Mouse (Mus musculus) c-Kit-negative CD71-positive TER-119-positive erythroid progenitor cells, embryonic 14.5 days (primary cell): ENCODE measurements around the gene Ccdc167.

Source experiments
- DNase-seq: peaks from one replicate; pipeline ENCODE4 v3.0.0-alpha.2; 2013; ENCODE audit warnings: low read depth, low spot score

The Ccdc167 gene

DNA sequence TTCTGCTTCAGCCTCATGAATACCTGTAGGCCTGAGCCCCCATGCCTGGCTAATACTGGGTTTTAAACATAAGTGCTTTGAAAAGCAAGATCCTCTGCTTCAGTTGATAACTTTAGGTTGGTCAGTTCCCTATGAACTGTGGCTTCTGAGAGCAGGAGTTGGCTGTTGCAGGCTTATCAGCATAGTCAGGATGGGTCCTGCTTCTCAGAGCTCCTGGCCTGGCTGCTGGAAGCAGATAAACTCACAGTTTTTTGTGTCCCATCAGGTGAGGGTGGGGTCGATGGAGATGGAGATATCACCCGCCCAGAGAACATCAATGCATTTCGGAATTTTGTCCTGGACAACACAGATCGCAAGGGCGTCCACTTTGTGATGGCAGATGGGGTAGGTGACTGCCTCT is 30.1 kb downstream of the Ccdc167 start:
- peak; percentile 24 for DNase-seq

DNA sequence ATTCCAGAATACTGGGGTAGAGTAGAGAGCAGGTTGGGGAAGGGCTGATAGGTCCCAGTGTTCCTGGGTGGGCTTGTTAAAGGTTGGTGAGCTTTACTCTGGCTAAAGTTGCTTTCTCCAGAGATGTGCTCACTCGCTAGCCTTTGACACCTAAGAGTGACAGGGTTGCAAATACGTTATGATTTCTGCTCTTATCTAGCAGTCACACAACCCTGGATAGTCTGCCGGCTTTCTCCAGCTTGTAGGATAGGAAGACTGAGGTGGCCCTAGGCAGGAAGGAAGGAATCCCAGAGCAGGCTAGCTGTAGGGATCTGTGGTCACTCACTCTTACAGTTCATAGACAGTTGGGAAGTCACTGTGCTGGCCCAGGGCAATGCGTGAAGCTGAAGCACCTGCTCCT is 32.6 kb downstream of the Ccdc167 start:
- no peak for DNase-seq

DNA sequence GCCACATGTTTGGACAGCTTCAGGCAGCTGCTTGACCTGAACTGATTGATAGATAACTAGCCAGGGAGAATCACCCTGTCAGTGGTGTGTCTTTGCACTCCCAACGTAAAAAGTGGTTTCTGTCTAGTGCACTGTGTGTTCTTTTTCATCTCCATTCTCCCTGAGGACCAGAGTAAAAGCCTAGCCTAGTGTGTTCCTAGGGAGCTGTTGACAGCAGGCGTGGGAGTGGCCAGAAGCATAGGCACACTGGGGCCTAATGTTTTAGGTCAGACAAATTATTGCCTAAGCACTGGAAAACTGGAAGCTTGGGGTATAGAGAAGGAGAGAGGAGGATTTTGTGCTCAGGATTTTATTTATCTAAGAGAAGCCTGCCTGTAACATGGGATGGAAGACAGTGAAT is 33.7 kb downstream of the Ccdc167 start:
- DNase-seq = no peak

DNA sequence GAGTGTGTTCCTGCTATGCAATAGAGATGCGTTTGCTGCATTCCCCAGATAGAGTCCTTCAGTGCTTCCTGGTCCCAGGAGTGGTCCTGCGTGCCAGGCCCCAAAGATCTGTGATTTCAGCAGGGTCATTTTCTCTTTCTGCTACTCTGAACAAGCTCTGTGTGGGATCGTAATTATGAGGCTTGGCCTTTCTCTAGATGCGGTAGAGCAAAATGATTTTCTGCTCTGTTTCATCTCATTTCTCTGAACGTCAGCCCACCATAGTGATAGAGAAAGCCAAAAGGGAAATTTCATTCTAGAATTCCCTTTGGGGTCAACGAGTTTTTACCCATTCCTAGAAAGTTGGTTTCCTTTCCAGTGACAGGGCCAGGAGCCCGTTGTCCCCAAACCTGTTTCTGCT is 34.6 kb downstream of the Ccdc167 start:
- DNase-seq = no peak

DNA sequence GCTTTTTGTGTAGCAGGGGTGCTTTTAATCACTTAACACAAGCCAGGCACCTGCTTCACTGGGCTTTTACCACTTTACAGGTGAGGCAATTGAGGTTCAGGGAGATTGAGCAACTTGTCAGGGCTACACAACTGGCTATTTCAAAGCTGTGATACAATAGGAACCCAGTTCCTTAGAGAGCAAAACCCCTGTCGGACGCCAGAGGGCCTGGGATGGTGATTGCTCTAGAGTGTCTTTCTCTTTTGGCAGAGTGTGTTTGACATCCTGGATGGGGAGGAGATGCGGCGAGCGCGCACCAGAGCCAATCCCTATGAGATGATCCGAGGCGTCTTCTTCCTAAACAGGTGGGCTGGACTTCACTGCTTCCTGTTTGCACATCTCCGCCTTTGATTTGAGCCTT is 35.2 kb downstream of the Ccdc167 start:
- no peak for DNase-seq

DNA sequence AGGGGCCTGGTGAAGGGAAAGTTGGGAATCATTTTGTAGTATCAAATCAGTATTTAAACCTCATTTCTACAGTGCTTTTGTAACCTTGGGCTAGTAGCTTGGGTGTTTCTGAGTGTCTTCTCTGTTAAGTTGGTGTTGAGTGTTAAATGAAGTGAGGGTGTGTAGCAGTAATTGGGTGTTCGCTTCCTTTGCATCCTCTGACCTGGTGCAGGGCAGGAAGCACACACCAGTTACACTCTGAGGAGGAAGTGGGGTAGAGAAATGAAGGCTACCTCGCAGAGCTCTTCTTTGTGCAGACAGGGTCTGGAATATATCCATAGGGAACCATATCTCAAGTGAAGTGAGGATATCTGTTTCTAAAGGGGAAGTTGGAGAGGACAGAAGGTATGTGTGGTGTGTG is 35.9 kb downstream of the Ccdc167 start:
- no peak for DNase-seq

DNA sequence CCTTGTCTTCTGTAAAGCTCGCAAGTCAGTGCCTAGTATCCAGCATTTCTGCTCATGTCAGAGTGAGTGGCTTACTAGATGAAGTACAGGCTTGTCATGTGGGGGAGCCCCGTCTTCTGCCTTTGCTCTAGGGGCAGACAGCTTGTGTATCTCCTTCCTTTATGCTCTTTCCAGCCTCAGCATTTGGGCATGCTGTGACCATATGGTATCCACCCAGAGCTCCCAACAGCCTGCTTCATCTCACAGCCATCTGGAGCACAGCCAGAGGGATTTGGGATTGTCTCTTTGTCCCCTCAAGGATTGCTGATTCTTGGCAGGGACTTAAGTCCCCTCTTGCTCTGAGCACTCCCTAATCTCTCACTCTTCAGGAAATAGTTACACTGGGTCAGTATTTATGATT is 36.7 kb downstream of the Ccdc167 start:
- DNase-seq = no peak

DNA sequence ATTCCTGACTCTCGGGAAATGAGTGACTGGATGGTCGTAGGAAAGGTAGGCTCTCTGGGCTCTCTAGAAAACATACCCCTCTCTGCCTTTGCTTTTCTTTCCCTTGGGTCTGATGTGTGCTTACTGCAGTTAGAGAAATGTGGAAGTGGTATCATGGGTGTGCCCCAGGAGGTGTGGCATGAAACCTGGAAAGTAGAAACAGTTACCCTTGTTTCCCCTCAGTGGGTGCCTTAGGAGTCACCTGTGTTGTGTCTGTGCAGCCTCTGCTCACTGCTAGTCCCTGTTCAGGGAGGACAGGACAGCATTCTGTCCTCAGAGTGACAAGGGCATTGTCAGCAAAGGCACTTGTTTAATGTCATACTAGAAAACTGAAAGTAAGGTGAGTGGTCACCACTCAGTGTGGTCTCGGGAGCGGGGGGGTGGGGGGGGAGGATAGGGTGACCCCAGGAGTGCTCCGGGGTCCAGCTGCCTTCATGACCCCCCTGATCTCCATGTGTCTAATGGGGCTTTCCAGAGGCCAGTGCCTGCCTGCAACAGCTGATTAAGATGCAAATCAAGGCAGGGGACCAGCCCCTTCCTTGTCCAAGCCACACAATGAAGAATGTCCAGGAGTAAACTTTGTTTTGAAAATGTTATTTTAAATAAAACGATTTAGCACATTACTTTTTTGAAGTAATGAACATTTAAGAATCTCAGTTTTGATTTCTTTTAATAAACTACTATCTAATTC is 37.6 kb downstream of the Ccdc167 start:
- DNase-seq = no peak

DNA sequence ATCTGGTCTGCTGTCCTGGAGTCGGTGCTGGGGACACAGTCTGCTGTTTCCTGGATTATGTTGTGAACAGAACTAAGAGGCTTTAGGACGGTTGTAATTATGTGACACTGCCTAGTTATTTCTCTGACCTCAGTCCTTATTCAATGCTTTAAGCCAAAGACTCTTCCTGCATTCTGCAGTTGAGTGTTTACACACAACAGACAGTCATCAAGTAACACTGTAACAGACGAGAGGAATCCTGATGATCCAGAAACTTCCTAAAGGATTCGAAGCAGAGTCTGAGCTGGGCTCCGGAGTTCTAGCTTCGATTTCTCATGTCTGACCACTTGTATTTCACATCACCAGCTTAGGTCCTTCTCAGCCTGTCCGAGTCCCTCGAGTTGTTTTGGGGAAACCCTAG is 38.3 kb downstream of the Ccdc167 start:
- DNase-seq = no peak

DNA sequence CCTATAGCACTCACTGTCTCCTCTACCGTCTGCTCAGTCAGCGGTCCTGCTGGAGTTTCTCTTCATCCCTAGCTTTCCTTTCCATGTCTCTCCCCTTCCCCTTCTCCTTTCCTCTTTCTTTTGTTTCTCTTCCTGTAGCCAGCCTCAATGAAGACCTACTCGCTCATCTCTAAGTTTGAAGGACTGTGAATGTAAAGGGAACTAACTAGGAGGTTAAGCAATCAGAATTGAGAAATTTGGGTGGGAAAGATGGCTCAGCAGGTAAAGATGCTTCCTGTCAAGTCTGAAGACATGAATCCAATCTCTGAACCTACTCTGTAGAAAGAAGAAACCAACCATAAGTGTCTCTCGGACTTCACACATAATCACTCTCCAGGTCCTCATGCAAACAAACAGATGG is 43.5 kb downstream of the Ccdc167 start:
- DNase-seq = no peak

DNA sequence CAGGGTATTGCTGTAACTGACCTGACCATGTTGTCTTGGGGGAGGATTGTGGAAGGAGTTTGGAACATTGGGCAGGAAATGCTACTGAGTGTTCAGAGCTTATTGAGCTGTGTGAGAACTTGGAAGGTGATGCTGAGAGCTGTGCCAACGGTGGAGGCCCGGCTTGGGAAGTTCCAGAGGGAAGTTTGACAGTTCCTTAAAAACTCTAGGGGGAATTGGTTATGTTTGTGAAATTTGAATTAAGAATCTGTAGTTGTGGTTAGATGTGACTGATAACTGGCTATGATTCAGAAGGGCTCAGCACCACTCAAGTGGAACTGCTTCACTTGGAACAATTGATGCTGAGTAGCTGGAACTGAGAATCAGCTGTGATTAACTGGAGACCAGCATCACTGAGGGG is 45.8 kb downstream of the Ccdc167 start:
- DNase-seq = no peak

DNA sequence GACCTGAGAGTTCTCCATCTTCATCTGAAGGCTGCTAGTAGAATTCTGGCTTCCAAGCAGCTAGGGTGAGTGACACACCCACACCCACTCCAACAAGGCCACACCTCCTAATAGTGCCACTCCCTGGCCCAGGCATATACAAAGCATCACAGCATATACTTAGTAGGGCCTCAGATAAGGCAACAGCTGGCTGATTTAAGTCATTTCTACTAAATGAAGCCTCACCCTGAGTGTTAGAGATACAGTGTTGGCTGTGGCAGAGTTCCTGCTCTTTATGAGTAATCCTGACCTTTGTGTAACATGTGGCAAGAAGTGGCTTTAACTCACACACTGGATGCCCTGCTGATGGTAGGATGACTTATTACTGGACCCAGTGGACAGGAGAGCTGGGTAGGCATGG is 46.9 kb downstream of the Ccdc167 start:
- DNase-seq = peak; percentile 65

DNA sequence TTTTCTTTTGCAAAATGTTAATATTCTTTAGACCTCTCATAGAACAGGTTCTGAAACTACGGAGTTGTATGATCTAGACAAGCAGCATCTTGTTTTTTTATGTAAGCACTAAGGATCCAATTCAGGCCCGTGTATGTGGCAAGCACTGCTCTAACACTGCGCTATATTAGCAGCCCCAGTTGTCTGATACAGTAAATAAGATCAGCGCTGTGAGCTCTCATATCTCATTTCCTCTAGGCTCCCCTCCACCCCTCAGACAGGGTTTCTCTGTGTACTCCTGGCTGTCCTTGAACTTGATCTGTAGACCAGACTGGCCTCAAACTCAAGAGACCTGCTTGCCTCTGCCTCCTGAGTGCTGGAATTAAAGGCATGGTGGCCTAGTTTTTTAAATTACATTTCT is 47.8 kb downstream of the Ccdc167 start:
- DNase-seq = no peak

DNA sequence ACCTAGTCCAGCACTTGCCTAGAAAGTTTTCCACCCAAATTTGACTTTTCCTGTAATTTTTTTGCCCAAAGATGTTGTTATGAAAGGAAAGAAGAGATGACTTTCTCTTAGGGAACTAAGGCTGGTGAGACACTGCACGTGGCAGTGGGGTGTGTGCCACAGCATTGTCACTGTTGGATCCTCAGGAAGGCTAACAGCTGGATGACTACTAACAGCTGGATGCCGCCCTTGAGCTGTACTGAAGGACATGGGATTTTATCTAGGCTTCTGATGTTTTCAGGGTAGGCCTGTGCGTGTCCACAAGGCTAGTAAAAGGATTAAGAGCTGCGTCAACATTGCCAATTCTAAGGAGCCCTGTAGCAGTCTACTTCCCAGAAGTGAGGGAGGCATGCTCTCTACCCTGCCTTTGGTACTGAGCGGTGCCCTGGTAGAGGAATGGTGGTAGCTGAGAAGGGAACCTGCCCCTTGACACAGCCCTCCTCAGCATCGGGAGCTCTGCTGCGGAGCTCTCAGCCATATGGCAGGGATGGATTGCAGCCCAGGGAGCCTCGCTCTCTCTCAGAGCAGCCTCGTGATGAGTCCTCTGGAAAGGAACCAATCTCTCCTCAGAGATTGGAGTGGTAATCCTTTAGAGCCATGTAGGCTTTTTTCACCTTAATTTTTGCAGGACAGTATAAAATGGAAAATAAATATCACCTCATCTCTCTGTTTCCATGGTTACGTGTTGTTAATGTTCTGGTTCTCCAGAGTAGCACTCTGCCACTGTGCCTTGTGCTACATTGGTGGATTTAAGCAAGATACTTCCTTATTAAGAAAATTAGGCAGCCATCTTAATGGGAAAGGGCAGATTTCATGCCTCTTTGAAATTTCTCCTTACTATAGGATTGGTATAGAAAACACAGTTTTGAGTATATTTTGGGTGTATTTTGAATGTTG is 48.5 kb downstream of the Ccdc167 start:
- no peak for DNase-seq

DNA sequence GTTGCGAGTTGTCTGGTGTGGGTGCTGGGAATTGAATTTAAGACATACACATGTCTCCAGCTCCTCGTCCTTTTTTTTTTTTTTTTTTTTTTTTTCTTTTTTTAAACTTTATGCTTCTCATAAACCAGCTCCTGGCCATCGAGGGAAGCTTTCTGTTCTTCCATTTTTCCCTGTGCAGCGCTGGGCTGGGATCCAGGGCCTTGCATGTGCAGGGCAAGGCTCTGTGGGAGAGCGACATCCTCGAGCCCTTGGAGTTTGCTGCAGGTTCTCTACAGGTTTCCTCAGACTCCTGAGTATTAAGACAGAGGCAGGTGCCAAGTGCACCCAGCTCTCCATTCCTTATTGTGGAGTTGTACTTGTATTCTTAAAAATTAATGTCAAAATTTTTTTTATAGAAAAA is 54.7 kb downstream of the Ccdc167 start:
- no peak for DNase-seq

DNA sequence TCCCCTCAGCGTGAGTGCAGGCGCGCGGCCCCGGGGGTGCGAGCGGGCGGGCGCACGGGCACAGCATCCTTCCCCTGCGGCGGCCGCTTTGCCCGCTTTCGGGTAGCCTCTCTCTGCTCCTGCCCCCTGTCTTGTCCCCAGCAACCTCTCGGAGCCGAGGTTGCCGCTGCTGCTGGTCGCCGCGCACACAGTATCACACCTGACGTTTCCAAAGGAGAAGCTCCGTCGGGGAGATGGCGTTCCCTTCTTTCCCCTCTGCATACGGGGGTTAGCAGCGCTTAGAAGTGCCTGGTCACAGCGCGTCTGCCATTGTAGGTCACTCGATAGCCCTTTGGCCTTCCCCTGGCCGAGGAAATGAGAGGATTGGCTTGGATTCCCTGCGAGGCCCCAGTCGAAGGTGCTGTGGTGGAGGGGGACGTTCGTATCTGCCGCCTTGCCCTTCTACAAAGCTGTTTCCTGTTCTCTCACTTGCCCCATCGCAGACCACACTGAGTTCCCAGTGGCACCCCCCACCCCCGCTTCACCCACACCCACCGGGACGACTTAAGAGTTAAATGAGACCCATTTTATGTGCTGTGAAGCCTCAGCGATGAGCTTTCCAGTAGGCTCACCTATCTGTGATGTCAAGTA is 56.0 kb downstream of the Ccdc167 start:
- no peak for DNase-seq

DNA sequence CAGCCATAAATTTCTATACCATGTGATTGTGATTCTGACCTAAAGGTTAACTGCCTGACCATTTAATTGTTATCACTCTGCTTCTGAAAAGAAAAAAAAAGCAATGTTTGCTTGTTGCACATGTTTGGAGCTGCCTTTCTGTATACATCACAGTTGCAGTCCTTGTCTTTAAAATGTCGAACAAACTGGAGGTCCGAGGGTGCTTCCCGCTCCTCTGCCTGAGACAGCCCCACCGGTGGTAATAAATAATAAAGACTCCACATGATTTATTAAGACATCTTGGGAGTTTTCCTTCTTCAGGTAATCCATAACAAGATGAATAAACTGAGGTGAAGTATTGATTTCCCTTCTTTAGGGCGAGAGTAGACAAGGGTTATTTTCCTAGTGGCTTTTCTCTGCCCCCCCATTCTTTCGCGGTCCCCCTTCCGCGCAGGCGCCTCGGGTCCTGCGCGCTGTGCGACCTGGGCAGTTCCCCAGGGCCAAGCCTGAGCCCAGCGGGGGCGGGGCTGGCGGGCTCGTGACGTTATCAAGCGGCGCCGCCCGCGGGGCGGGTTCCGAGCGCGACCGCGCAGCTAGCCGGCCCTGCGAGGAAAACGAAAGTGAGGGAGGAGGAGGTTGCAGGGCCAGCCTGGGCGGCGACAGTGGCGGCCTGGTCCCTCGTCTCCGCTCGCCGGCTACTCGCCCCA is 56.6 kb downstream of the Ccdc167 start, which contains the start of gene Cmtr1:
Cmtr1 (plus strand) TSS at position 520 of the 686 bp plus-strand sequence.
- DNase-seq = peak; percentile 93

DNA sequence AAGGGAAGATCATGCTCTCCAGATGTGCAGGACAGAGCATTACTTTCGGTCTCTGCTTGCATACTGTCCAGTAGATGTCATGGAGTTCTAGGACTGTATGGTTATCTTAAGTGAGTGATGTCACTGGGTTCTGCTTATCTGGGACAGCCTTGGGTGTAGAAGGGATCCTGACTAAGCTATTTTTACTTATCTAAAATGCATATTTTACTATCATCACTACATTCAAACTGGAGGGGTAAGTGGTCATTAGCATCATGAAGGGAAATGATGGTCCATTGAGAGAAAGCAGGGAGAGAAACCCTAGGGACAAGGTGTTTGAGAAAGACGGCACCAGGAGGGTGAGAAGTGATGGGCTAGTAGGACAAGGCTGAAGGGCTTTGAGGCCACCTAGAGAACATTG is 58.6 kb downstream of the Ccdc167 start:
- peak; percentile 80 for DNase-seq

DNA sequence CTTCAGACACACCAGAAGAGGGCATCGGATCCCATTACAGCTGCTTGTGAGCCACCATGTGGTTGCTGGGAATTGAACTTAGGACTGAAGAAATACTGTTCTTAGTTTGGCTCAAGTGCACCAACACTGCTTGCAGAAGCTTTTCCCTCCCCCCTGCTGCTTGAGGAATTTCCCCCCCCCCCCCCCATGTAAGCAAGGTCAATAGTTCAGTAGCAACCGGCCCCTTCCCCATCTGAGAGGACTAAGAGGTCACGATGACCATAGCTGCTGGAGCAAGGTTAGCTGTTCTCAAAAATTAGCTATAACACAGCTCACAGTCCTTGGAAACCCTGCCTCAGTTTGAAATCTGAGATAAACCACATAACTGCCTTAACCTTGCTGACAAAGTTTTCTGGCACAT is 74.6 kb downstream of the Ccdc167 start:
- DNase-seq = no peak

DNA sequence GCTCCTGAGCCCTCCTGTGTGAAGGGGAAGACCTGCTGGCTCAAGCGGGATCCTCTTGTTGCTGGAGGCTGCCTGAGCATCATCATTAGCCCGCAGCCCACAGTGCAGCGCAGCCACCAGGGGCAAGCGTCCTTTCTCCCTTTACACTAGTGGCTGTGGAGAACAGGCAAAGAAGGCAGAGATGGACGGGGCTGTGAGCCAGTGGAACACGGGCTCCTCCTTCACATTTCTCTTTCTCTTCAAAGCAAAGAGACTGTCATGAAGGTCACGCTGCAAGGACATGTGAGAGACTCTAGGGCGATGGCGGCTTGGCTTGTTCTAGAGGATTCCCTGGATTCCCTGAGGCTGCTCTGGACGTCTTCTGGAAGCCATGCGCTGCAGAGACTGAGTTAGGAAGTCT is 75.9 kb downstream of the Ccdc167 start:
- no peak for DNase-seq

DNA sequence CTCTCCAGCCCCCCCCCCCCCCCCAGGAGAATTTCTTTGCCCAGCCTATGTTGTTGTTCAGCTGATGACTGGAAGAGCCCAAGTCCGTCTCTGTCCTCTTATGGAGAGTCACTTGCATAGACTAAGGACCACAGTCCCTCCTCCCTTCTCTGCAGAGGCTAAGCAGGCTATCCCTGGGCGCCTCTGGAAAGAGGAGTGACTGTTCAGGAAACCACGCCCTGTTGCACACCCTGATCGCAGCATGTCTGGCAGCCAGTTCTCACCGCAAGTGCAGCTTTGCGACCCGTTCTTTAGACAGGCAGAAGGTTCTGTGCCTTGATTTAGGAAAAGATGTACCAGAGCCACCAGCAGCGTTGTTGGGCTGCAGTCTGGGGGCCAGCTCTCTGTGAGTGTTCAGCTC is 78.9 kb downstream of the Ccdc167 start:
- DNase-seq = peak; percentile 56

DNA sequence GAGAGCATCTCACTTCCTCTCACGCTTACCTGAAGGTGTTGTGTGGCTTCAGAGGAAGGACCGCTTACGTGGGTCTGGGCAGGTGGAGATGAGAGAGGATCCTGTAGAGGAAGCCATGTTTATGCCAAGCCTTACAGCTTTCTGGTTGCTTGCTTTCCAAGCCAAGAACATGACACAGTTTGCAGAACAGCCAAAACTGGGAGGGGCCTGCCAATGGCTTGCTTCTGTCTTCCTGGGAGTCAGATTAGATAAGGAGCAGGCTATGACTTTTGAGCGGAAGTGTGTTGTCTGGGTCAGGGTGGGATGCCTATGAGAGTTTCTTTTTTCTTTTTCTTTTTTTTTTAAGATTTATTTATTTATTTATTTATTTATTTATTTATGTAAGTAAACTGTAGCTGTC is 79.5 kb downstream of the Ccdc167 start:
- DNase-seq = no peak
